Comparison of ENCODE assay signal across 8 mouse cellular contexts in the genomic region with DNA sequence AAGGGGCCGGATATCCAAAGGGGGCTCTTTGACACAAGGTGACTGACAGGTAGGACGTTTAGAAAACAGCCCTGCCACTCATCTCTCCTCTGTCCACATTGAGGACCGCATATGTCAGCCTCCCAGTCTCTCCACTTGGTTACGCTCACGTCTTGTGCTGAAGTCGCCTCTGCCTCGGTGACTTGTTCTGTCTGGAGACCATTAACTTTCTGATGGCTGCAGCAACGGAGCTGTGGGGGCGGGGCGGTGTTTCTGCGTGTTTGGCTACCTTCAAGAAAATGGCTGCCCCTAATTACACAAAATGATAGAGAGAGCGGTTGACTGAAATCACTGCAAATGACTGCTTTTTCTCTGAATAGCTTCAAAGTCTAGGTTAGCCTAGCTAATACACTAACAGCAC. TPM values are rescaled to one million over a fixed set of nuclear protein-coding genes. Genes with fewer than 3 reads are reported as not detected.
A peak's percentile ranks its signal among the peaks of the same experiment; 100 is the strongest.
DNase-seq lines count a peak whose midpoint lies in the region; ATAC-seq and TF ChIP-seq lines count a peak whose summit lies in the region.

No protein-coding gene starts in this region.

- H3K9me3 ChIP-seq in intestine, embryonic 15.5 days: no peaks in the 10 kb centered on the region
- 0 out of 2 replicates have a peak, but pooled peaks cover 8% of the 10 kb centered on the region for H3K9me3 ChIP-seq in intestine, embryonic 16.5 days (ENCODE audit: control insufficient read depth, low read length)
- H3K9me3 ChIP-seq in ES-E14 (ENCODE audit: control insufficient read depth, insufficient read depth, low read depth, low read length): no peaks in the 10 kb centered on the region
- H3K9me3 ChIP-seq in embryonic facial prominence, embryonic 10.5 days: peaks cover 19% of the 10 kb centered on the region; the same call in 1 of the 2 replicates
- H3K9me3 ChIP-seq in neural tube, embryonic 13.5 days: no peaks in the 10 kb centered on the region

- intact Hi-C loops in left cerebral cortex, postnatal 25 days (cut with DNase I): no loop called here

- H3K4me1 ChIP-seq in intestine, embryonic 15.5 days (replicated peaks): no peaks in the 10 kb centered on the region
- H3K4me1 ChIP-seq in intestine, embryonic 16.5 days (ENCODE audit: control insufficient read depth, insufficient read depth, low read length): no peaks in the 10 kb centered on the region; the same call in 1 of the 2 replicates
- H3K4me1 ChIP-seq in ES-E14 (ENCODE audit: control insufficient read depth in 2 of 2, insufficient read depth in 2 of 2, low read length in 2 of 2, poor library complexity in 1 of 2): peaks cover 0 to 6% of the 10 kb centered on the region in 2 experiments; a peak in 2 of 4 replicates
- peaks cover 19% of the 10 kb centered on the region for H3K4me1 ChIP-seq in embryonic facial prominence, embryonic 10.5 days
- H3K4me1 ChIP-seq in neural tube, embryonic 13.5 days (replicated peaks): peaks cover 13% of the 10 kb centered on the region

- no peaks in the 10 kb centered on the region for H3K36me3 ChIP-seq in intestine, embryonic 15.5 days
- H3K36me3 ChIP-seq in intestine, embryonic 16.5 days (ENCODE audit: control insufficient read depth, insufficient read depth, low read length): no peaks in the 10 kb centered on the region
- no peaks in the 10 kb centered on the region for H3K36me3 ChIP-seq in ES-E14 (ENCODE audit: control insufficient read depth, insufficient read depth, low read length, poor library complexity, severe bottlenecking)
- H3K36me3 ChIP-seq in embryonic facial prominence, embryonic 10.5 days (replicated peaks): no peaks in the 10 kb centered on the region
- no peaks in the 10 kb centered on the region for H3K36me3 ChIP-seq in neural tube, embryonic 13.5 days

- no peak overlapping the region for H3K4me3 ChIP-seq in intestine, embryonic 15.5 days (replicated peaks)
- no peak overlapping the region for H3K4me3 ChIP-seq in intestine, embryonic 16.5 days (ENCODE audit: low read length)
- peak overlapping the region in 1 of 2 experiments; percentile 27; a peak in 3 of 4 replicates for H3K4me3 ChIP-seq in ES-E14 (ENCODE audit: insufficient read depth in 1 of 2, low read depth in 1 of 2, low read length in 2 of 2, poor library complexity in 1 of 2, severe bottlenecking in 1 of 2)
- peak overlapping the region; percentile 49 for H3K4me3 ChIP-seq in embryonic facial prominence, embryonic 10.5 days
- H3K4me3 ChIP-seq in neural tube, embryonic 13.5 days: peak overlapping the region; percentile 25

- no peak overlapping the region for H3K9ac ChIP-seq in intestine, embryonic 15.5 days
- H3K9ac ChIP-seq in intestine, embryonic 16.5 days (ENCODE audit: low read depth, low read length): no peak overlapping the region
- H3K9ac ChIP-seq in ES-E14 (ENCODE audit: insufficient read depth, low read depth, low read length, poor library complexity, severe bottlenecking): peak overlapping the region; percentile 35; the same call in 1 of the 2 replicates
- peak overlapping the region; percentile 43 for H3K9ac ChIP-seq in neural tube, embryonic 13.5 days

- H3K4me2 ChIP-seq in intestine, embryonic 15.5 days (replicated peaks): peak overlapping the region; percentile 39
- no peak overlapping the region for H3K4me2 ChIP-seq in intestine, embryonic 16.5 days (ENCODE audit: low read depth, low read length)
- peak overlapping the region; percentile 53 for H3K4me2 ChIP-seq in neural tube, embryonic 13.5 days

- H3K27ac ChIP-seq in intestine, embryonic 15.5 days: no peak overlapping the region
- no peak overlapping the region for H3K27ac ChIP-seq in intestine, embryonic 16.5 days (ENCODE audit: low read length)
- no peak overlapping the region for H3K27ac ChIP-seq in ES-E14 (ENCODE audit: insufficient read depth, low read depth, low read length, poor library complexity, severe bottlenecking)
- peak overlapping the region; percentile 52 for H3K27ac ChIP-seq in embryonic facial prominence, embryonic 10.5 days (replicated peaks)
- peak overlapping the region; percentile 73; the same call in 1 of the 2 replicates for H3K27ac ChIP-seq in neural tube, embryonic 13.5 days (replicated peaks)

- ATAC-seq in intestine, embryonic 15.5 days: no peak
- no peak for ATAC-seq in intestine, embryonic 16.5 days
- ATAC-seq in neural tube, embryonic 13.5 days (ENCODE audit: low read depth): peak; percentile 61

- 12% methylated on average over 12 of the region's 12 CpGs for WGBS in intestine, embryonic 15.5 days
- 12% methylated on average over 12 of the region's 12 CpGs for WGBS in intestine, embryonic 16.5 days
- 8% methylated on average over 12 of the region's 12 CpGs for WGBS in embryonic facial prominence, embryonic 10.5 days
- 8% methylated on average over 12 of the region's 12 CpGs for WGBS in neural tube, embryonic 13.5 days

- peaks cover 11% of the 10 kb centered on the region; the same call in 1 of the 2 replicates for H3K27me3 ChIP-seq in intestine, embryonic 15.5 days (replicated peaks)
- H3K27me3 ChIP-seq in intestine, embryonic 16.5 days (replicated peaks; ENCODE audit: control insufficient read depth, insufficient read depth, low read length): peaks cover 6% of the 10 kb centered on the region; the same call in 1 of the 2 replicates
- H3K27me3 ChIP-seq in embryonic facial prominence, embryonic 10.5 days (replicated peaks; ENCODE audit: low read depth, poor library complexity, severe bottlenecking): peaks cover 23% of the 10 kb centered on the region; the same call in 1 of the 2 replicates
- no peaks in the 10 kb centered on the region; the same call in 1 of the 2 replicates for H3K27me3 ChIP-seq in neural tube, embryonic 13.5 days

- in situ Hi-C loops in ES-E14 (cut with MboI; ENCODE audit: low sequenced_read_pairs in 2 of 2, unreplicated experiment in 2 of 2): no loop called here

- peak; percentile 47 for DNase-seq in ES-E14 (ENCODE audit: low read depth, low spot score)
- DNase-seq in embryonic facial prominence, embryonic 10.5 days (ENCODE audit: low spot score): peak; percentile 77
- peak; percentile 3 to 10 for DNase-seq in left cerebral cortex, postnatal 25 days (ENCODE audit: low spot score in 2 of 2)
- DNase-seq in urinary bladder, adult 18-20 months (ENCODE audit: low spot score in 2 of 2): no peak
- DNase-seq in lung, postnatal 10 days: no peak

TF ChIP-seq in ES-E14, 5 proteins besides CTCF, POLR2A, EP300 and RAD21:
- no peak for TF ChIP-seq MAFK (IDR thresholded peaks at IDR 0.05; ENCODE audit: insufficient read depth, low read depth, low read length)
- no peak for TF ChIP-seq ZC3H11A (IDR thresholded peaks at IDR 0.05; ENCODE audit: borderline replicate concordance, low read depth, low read length)
- TF ChIP-seq CHD2 (IDR thresholded peaks at IDR 0.05; ENCODE audit: low read depth, low read length): no peak
- no peak for TF ChIP-seq HCFC1 (IDR thresholded peaks at IDR 0.05; ENCODE audit: borderline replicate concordance, insufficient read depth, low read length)
- TF ChIP-seq ZNF384 (IDR thresholded peaks at IDR 0.05; ENCODE audit: low read depth, low read length): no peak

RNA-seq across cellular contexts. Expression of a gene that starts 43.4 kb away (rescaled TPM):
- polyA plus RNA-seq in intestine, embryonic 15.5 days (2015; fragmentation: Nextera tagmentation; extraction: Ambion mirVana): 27.8 and 30.2 TPM in 2 replicates
- 30.0 and 32.1 TPM in 2 replicates for polyA plus RNA-seq in intestine, embryonic 16.5 days (2015; fragmentation: Nextera tagmentation; extraction: Ambion mirVana)
- total RNA-seq in ES-E14 (2012; rRNA removed): 21.9 and 32.5 TPM in 2 replicates
- polyA plus RNA-seq in embryonic facial prominence, embryonic 10.5 days (2016; fragmentation: Nextera tagmentation; extraction: Ambion mirVana): 26.8 and 27.9 TPM in 2 replicates
- total RNA-seq in left cerebral cortex, postnatal 25 days (2021): 10 to 100 TPM; 11.2 to 12.0 TPM
- 22.9 and 27.7 TPM in 2 replicates for polyA plus RNA-seq in neural tube, embryonic 13.5 days (2015; fragmentation: Nextera tagmentation; extraction: Ambion mirVana)

RNA-seq across cellular contexts. Expression of a gene that starts 43.6 kb away (rescaled TPM):
- 105 and 121 TPM in 2 replicates for polyA plus RNA-seq in intestine, embryonic 15.5 days (2015; fragmentation: Nextera tagmentation; extraction: Ambion mirVana)
- 104 and 110 TPM in 2 replicates for polyA plus RNA-seq in intestine, embryonic 16.5 days (2015; fragmentation: Nextera tagmentation; extraction: Ambion mirVana)
- 29.9 and 40.0 TPM in 2 replicates for total RNA-seq in ES-E14 (2012; rRNA removed)
- polyA plus RNA-seq in embryonic facial prominence, embryonic 10.5 days (2016; fragmentation: Nextera tagmentation; extraction: Ambion mirVana): 115 and 118 TPM in 2 replicates
- total RNA-seq in left cerebral cortex, postnatal 25 days (2021): 10 to 100 TPM; 34.3 to 35.5 TPM
- 90.4 and 101 TPM in 2 replicates for polyA plus RNA-seq in neural tube, embryonic 13.5 days (2015; fragmentation: Nextera tagmentation; extraction: Ambion mirVana)

RNA-seq across cellular contexts. Expression of a gene that starts 58.3 kb away (rescaled TPM):
- polyA plus RNA-seq in intestine, embryonic 15.5 days (2015; fragmentation: Nextera tagmentation; extraction: Ambion mirVana): 109 and 119 TPM in 2 replicates
- polyA plus RNA-seq in intestine, embryonic 16.5 days (2015; fragmentation: Nextera tagmentation; extraction: Ambion mirVana): 97.9 and 108 TPM in 2 replicates
- total RNA-seq in ES-E14 (2012; rRNA removed): 55.5 and 64.7 TPM in 2 replicates
- polyA plus RNA-seq in embryonic facial prominence, embryonic 10.5 days (2016; fragmentation: Nextera tagmentation; extraction: Ambion mirVana): 109 and 110 TPM in 2 replicates
- 100 to 1,000 TPM; 105 TPM for total RNA-seq in left cerebral cortex, postnatal 25 days (2021)
- polyA plus RNA-seq in neural tube, embryonic 13.5 days (2015; fragmentation: Nextera tagmentation; extraction: Ambion mirVana): 113 and 120 TPM in 2 replicates

Comparison
In these comparisons a context has a peak if more than half of its experiments do, and no peak if none do; other contexts are left out.
1. H3K27ac ChIP-seq: peak in embryonic facial prominence, embryonic 10.5 days (single experiment) and neural tube, embryonic 13.5 days (single experiment); none in intestine, embryonic 15.5 days (single experiment), intestine, embryonic 16.5 days (single experiment) and ES-E14 (single experiment).
2. H3K4me3 ChIP-seq: peak in embryonic facial prominence, embryonic 10.5 days (single experiment) and neural tube, embryonic 13.5 days (single experiment); none in intestine, embryonic 15.5 days (single experiment) and intestine, embryonic 16.5 days (single experiment).
3. H3K9ac ChIP-seq: peak in ES-E14 (single experiment) and neural tube, embryonic 13.5 days (single experiment); none in intestine, embryonic 15.5 days (single experiment) and intestine, embryonic 16.5 days (single experiment).
4. DNase-seq: peak in ES-E14 (single experiment), embryonic facial prominence, embryonic 10.5 days (single experiment) and left cerebral cortex, postnatal 25 days (2 of 2); none in urinary bladder, adult 18-20 months (0 of 2) and lung, postnatal 10 days (single experiment).